13 mouse cellular contexts compared by ENCODE assay signal in the genomic region with DNA sequence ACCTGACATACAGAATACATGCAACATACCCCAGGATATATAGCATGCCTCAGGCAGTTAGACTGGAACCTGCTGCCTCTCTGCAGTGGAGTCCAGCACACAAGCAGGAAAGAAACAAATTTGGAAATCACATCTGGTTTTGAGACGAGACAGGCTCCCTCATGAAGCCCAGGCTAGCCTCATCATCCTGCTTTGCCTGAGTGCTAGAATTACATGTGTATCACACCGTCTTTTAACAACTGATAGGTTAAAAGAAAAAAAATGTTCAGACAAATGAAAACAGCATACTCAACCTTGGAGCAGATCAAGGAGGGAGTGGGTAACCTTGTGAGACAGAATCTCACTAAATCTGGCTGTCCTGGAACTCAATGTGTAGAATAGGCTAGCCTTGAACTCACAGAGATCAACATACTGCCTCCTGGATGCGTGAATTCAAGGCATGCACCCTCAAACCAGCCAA. TPM values are rescaled to one million over a fixed set of nuclear protein-coding genes. Genes with fewer than 3 reads are reported as not detected.
DNase-seq lines count a peak whose midpoint lies in the region; ATAC-seq and TF ChIP-seq lines count a peak whose summit lies in the region.
"Had no signal": no experiment of that assay in that cellular context is flagged by ENCODE, and none has a peak within 500 bp of the region (broad histone marks: within the 10 kb centered on the region; RNA-seq: fewer than 3 reads in every experiment).

No protein-coding gene starts in this region.

- no peak for ATAC-seq in heart, embryonic 14.5 days (ENCODE audit: insufficient number of reproducible peaks, insufficient read depth, low FRiP score, low read depth)
- ATAC-seq in heart, embryonic 11.5 days (replicated peaks; ENCODE audit: insufficient number of reproducible peaks, low FRiP score, low TSS enrichment), result no peak
- ATAC-seq in lung, embryonic 15.5 days (ENCODE audit: borderline replicate concordance, extremely low read depth, low FRiP score, low TSS enrichment), result no peak
- ATAC-seq in embryonic facial prominence, embryonic 11.5 days (replicated peaks; ENCODE audit: insufficient number of reproducible peaks, low FRiP score, low TSS enrichment, low read depth), result no peak

- intact Hi-C loops in left cerebral cortex, postnatal 25 days (cut with DNase I), result no loop called here

- H3K4me3 ChIP-seq in heart, embryonic 14.5 days (ENCODE audit: control insufficient read depth in 1 of 2, insufficient read depth in 1 of 2, low read depth in 1 of 2, low read length in 2 of 2), result no peak overlapping the region
- H3K4me3 ChIP-seq in heart, embryonic 11.5 days (ENCODE audit: low read depth, low read length), result no peak overlapping the region
- no peak overlapping the region for H3K4me3 ChIP-seq in lung, embryonic 15.5 days
- H3K4me3 ChIP-seq in embryonic facial prominence, embryonic 11.5 days (ENCODE audit: low read depth, low read length), result no peak overlapping the region
- H3K4me3 ChIP-seq in olfactory bulb, adult 2 months (ENCODE audit: insufficient read depth, low read depth, low read length), result no peak overlapping the region
- H3K4me3 ChIP-seq: myocyte had no signal

- H3K4me2 ChIP-seq in heart, embryonic 14.5 days (ENCODE audit: low read length), result no peak overlapping the region
- H3K4me2 ChIP-seq in heart, embryonic 11.5 days, result no peak overlapping the region
- no peak overlapping the region for H3K4me2 ChIP-seq in lung, embryonic 15.5 days
- no peak overlapping the region for H3K4me2 ChIP-seq in embryonic facial prominence, embryonic 11.5 days (ENCODE audit: low read depth, low read length)

- peak overlapping the region; percentile 58 to 86; a peak in 3 of 4 replicates for H3K27ac ChIP-seq in heart, embryonic 14.5 days (replicated peaks in 1 of 2; ENCODE audit: control insufficient read depth in 1 of 2, insufficient read depth in 1 of 2, low read depth in 2 of 2, low read length in 2 of 2)
- H3K27ac ChIP-seq in heart, embryonic 11.5 days (ENCODE audit: low read depth, low read length), result no peak overlapping the region
- peak overlapping the region; percentile 81; the same call in 1 of the 2 replicates for H3K27ac ChIP-seq in lung, embryonic 15.5 days
- peak overlapping the region; percentile 64 for H3K27ac ChIP-seq in embryonic facial prominence, embryonic 11.5 days (replicated peaks; ENCODE audit: low read depth, low read length)
- H3K27ac ChIP-seq in olfactory bulb, adult 2 months (ENCODE audit: insufficient read depth, low read depth, low read length), result 0 out of 2 replicates have a peak overlapping the region, but pooled peaks have one; percentile 82

- H3K9me3 ChIP-seq in heart, embryonic 14.5 days (ENCODE audit: control insufficient read depth, low read length), result no peaks in the 10 kb centered on the region
- no peaks in the 10 kb centered on the region for H3K9me3 ChIP-seq in heart, embryonic 11.5 days (replicated peaks; ENCODE audit: control insufficient read depth, low read length)
- no peaks in the 10 kb centered on the region for H3K9me3 ChIP-seq in lung, embryonic 15.5 days
- no peaks in the 10 kb centered on the region for H3K9me3 ChIP-seq in embryonic facial prominence, embryonic 11.5 days (replicated peaks; ENCODE audit: control insufficient read depth, low read length)

- no peak for TF ChIP-seq CTCF in olfactory bulb, adult 2 months (IDR thresholded peaks at IDR 0.05; ENCODE audit: insufficient read depth, low read depth, low read length)

- peak overlapping the region; percentile 44; the same call in 1 of the 2 replicates for H3K9ac ChIP-seq in heart, embryonic 14.5 days (ENCODE audit: low read length)
- no peak overlapping the region for H3K9ac ChIP-seq in heart, embryonic 11.5 days (ENCODE audit: low read depth, low read length)
- H3K9ac ChIP-seq in lung, embryonic 15.5 days, result no peak overlapping the region
- no peak overlapping the region for H3K9ac ChIP-seq in embryonic facial prominence, embryonic 11.5 days (replicated peaks; ENCODE audit: low read length)

- TF ChIP-seq POLR2A in olfactory bulb, adult 2 months (IDR thresholded peaks at IDR 0.05; ENCODE audit: insufficient read depth, low read depth, low read length), result no peak

- no peaks in the 10 kb centered on the region for H3K27me3 ChIP-seq in heart, embryonic 14.5 days (ENCODE audit: control insufficient read depth, insufficient read depth, low read length)
- H3K27me3 ChIP-seq in heart, embryonic 11.5 days (ENCODE audit: control insufficient read depth, insufficient read depth, low read length), result no peaks in the 10 kb centered on the region
- H3K27me3 ChIP-seq in lung, embryonic 15.5 days, result no peaks in the 10 kb centered on the region
- no peaks in the 10 kb centered on the region for H3K27me3 ChIP-seq in embryonic facial prominence, embryonic 11.5 days (ENCODE audit: control insufficient read depth, insufficient read depth, low read length)

- peaks cover 24 to 37% of the 10 kb centered on the region in 2 experiments for H3K4me1 ChIP-seq in heart, embryonic 14.5 days (ENCODE audit: control insufficient read depth in 2 of 2, insufficient read depth in 2 of 2, low read length in 2 of 2)
- peaks cover 21% of the 10 kb centered on the region for H3K4me1 ChIP-seq in heart, embryonic 11.5 days (ENCODE audit: control insufficient read depth, insufficient read depth, low read length)
- H3K4me1 ChIP-seq in lung, embryonic 15.5 days, result peaks cover 33% of the 10 kb centered on the region
- H3K4me1 ChIP-seq in embryonic facial prominence, embryonic 11.5 days (ENCODE audit: control insufficient read depth, insufficient read depth, low read length), result peaks cover 8% of the 10 kb centered on the region; the same call in 1 of the 2 replicates
- H3K4me1 ChIP-seq in olfactory bulb, adult 2 months (ENCODE audit: control insufficient read depth, insufficient read depth, low read length), result peaks cover 63% of the 10 kb centered on the region

- 87% methylated on average over 3 of the region's 3 CpGs for WGBS in heart, embryonic 14.5 days
- WGBS in heart, embryonic 11.5 days (ENCODE audit: insufficient replicate concordance), result 79% methylated on average over 3 of the region's 3 CpGs
- 84% methylated on average over 3 of the region's 3 CpGs for WGBS in lung, embryonic 15.5 days
- 76% methylated on average over 3 of the region's 3 CpGs for WGBS in embryonic facial prominence, embryonic 11.5 days
- WGBS in olfactory bulb, adult 2 months, result 86% methylated on average over 3 of the region's 3 CpGs

- DNase-seq in lung, postnatal 4 days, result no peak
- no peak for DNase-seq in embryonic facial prominence, embryonic 11.5 days (ENCODE audit: low spot score)
- no peak for DNase-seq in adrenal gland, adult 18-20 months (ENCODE audit: low spot score in 2 of 2)
- DNase-seq in left cerebral cortex, postnatal 25 days (ENCODE audit: low spot score in 2 of 2), result no peak
- DNase-seq: adrenal gland, postnatal 14 days; heart, postnatal 14 days; kidney, adult 11 months; thymus, postnatal 36 days had no signal

- peaks cover 35% of the 10 kb centered on the region for H3K36me3 ChIP-seq in heart, embryonic 14.5 days (ENCODE audit: control insufficient read depth, insufficient read depth, low read length)
- peaks cover 34% of the 10 kb centered on the region for H3K36me3 ChIP-seq in heart, embryonic 11.5 days (ENCODE audit: control insufficient read depth, insufficient read depth, low read length)
- peaks cover 33% of the 10 kb centered on the region for H3K36me3 ChIP-seq in lung, embryonic 15.5 days
- peaks cover 24% of the 10 kb centered on the region for H3K36me3 ChIP-seq in embryonic facial prominence, embryonic 11.5 days (replicated peaks; ENCODE audit: control insufficient read depth, insufficient read depth, low read depth, low read length)

RNA-seq across cellular contexts. Expression of gene Ppia, which starts 8.1 kb away (rescaled TPM):
- 4,253 and 4,441 TPM in 2 replicates for polyA plus RNA-seq in heart, embryonic 14.5 days (2014; fragmentation: Nextera tagmentation; extraction: Ambion mirVana)
- 4,475 and 4,598 TPM in 2 replicates for polyA plus RNA-seq in heart, embryonic 11.5 days (2014; fragmentation: Nextera tagmentation; extraction: Ambion mirVana)
- 6,112 and 6,204 TPM in 2 replicates for polyA plus RNA-seq in lung, embryonic 15.5 days (2015; fragmentation: Nextera tagmentation; extraction: Ambion mirVana)
- 5,819 and 6,203 TPM in 2 replicates for polyA plus RNA-seq in embryonic facial prominence, embryonic 11.5 days (2014; fragmentation: Nextera tagmentation; extraction: Ambion mirVana)
- polyA plus RNA-seq in olfactory bulb, adult 2 months (2012; ENCODE audit: insufficient read depth, insufficient read length, low replicate concordance, missing spikeins), result 1,597 TPM in 1 of 2 replicates, not detected in the other
- 1,000 to 10,000 TPM; 1,645 to 1,705 TPM for total RNA-seq in adrenal gland, adult 18-20 months (2021)
- total RNA-seq in left cerebral cortex, postnatal 25 days (2021), result 1,000 to 10,000 TPM; 1,922 to 2,079 TPM

RNA-seq across cellular contexts. Expression of gene Zmiz2, which starts 18.3 kb away (rescaled TPM):
- 8.2 and 9.1 TPM in 2 replicates for polyA plus RNA-seq in heart, embryonic 14.5 days (2014; fragmentation: Nextera tagmentation; extraction: Ambion mirVana)
- 6.8 and 7.9 TPM in 2 replicates for polyA plus RNA-seq in heart, embryonic 11.5 days (2014; fragmentation: Nextera tagmentation; extraction: Ambion mirVana)
- 10.7 and 10.9 TPM in 2 replicates for polyA plus RNA-seq in lung, embryonic 15.5 days (2015; fragmentation: Nextera tagmentation; extraction: Ambion mirVana)
- 9.0 and 9.6 TPM in 2 replicates for polyA plus RNA-seq in embryonic facial prominence, embryonic 11.5 days (2014; fragmentation: Nextera tagmentation; extraction: Ambion mirVana)
- polyA plus RNA-seq in olfactory bulb, adult 2 months (2012; ENCODE audit: insufficient read depth, insufficient read length, low replicate concordance, missing spikeins), result not detected in 2 replicates
- 10 to 100 TPM; 48.8 to 51.2 TPM for total RNA-seq in adrenal gland, adult 18-20 months (2021)
- total RNA-seq in left cerebral cortex, postnatal 25 days (2021), result 100 to 1,000 TPM; 215 to 216 TPM

RNA-seq across cellular contexts. Expression of gene H2afv, which starts 37.1 kb away (rescaled TPM):
- polyA plus RNA-seq in heart, embryonic 14.5 days (2014; fragmentation: Nextera tagmentation; extraction: Ambion mirVana), result 377 and 424 TPM in 2 replicates
- polyA plus RNA-seq in heart, embryonic 11.5 days (2014; fragmentation: Nextera tagmentation; extraction: Ambion mirVana), result 353 and 356 TPM in 2 replicates
- polyA plus RNA-seq in lung, embryonic 15.5 days (2015; fragmentation: Nextera tagmentation; extraction: Ambion mirVana), result 540 and 574 TPM in 2 replicates
- 853 and 854 TPM in 2 replicates for polyA plus RNA-seq in embryonic facial prominence, embryonic 11.5 days (2014; fragmentation: Nextera tagmentation; extraction: Ambion mirVana)
- polyA plus RNA-seq in olfactory bulb, adult 2 months (2012; ENCODE audit: insufficient read depth, insufficient read length, low replicate concordance, missing spikeins), result not detected in 2 replicates
- 10 to 100 TPM; 46.1 to 49.3 TPM for total RNA-seq in adrenal gland, adult 18-20 months (2021)
- 10 to 100 TPM; 32.3 to 32.6 TPM for total RNA-seq in left cerebral cortex, postnatal 25 days (2021)
